Mouse (Mus musculus) neural tube, embryonic 10.5 days (tissue): ENCODE data around the gene Elfn1.

ENCODE experiments used
- DNase-seq: peaks from one replicate; pipeline ENCODE4 v3.0.0-alpha.2; 2017; ENCODE audit warnings: low spot score; ENCODE audit errors: extremely low spot score

Elfn1 gene

DNA sequence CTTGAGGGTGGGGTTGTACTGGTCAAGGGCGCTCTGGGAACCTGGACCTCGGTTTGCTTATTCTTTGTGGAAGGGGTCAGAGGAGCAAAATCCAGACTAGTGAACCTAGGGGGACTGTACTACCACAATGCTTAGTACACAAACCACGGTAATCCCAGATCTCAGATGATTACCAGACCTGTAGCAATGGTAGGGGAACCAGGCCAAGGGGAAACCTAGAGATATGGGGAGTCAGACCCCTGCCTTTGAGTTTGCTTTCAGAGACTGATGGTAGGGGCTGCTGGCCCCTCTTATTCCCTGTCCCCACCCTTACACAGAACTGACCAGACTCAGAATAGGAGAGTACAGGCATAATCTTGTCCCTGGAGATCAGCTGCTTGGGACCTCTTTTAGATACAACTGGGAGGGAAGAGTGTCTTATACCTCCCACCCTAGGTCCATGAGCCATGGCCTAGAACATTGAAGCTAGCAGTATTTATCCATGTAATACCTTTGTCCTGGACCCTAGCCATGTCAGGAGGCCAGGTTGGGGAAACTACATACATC, 3.1 kb downstream of the Elfn1 start:
- DNase-seq = no peak

- peak; percentile 48 for DNase-seq
These were observed 3.8 kb downstream of the Elfn1 start for GRCm38 (mm10) chr5:139911506-139911905.

- peak; percentile 72 for DNase-seq
These were observed 4.5 kb downstream of the Elfn1 start for GRCm38 (mm10) chr5:139912121-139912771.

- DNase-seq = no peak
These were observed 13.9 kb downstream of the Elfn1 start for GRCm38 (mm10) chr5:139921666-139922065.

DNA sequence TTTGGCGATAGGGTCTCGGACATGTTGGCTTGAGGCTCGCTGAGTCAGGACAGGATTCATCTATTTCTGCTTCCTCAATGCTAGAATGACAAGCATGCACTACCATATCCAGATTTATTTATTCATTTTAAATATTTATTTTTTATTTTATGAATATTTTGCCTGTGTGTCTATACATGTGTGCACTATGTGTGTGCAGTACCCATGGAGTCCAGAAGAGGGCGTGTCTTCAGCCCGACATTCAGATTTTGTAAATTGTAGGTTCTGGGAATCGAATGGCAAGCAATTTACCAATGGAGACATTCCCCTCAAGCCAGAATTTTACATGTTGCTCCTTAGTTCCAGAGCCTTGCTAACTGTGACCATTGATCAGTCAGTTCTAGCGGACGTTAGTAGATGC, 16.1 kb downstream of the Elfn1 start:
- no peak for DNase-seq

- peak; percentile 25 for DNase-seq
These were observed 22.4 kb downstream of the Elfn1 start for GRCm38 (mm10) chr5:139930102-139930501.

GRCm38 (mm10) chr5:139930927-139931351, 23.2 kb downstream of the Elfn1 start:
- DNase-seq = peak; percentile 42

GRCm38 (mm10) chr5:139931947-139932540, 24.3 kb downstream of the Elfn1 start:
- DNase-seq = peak; percentile 37

DNA sequence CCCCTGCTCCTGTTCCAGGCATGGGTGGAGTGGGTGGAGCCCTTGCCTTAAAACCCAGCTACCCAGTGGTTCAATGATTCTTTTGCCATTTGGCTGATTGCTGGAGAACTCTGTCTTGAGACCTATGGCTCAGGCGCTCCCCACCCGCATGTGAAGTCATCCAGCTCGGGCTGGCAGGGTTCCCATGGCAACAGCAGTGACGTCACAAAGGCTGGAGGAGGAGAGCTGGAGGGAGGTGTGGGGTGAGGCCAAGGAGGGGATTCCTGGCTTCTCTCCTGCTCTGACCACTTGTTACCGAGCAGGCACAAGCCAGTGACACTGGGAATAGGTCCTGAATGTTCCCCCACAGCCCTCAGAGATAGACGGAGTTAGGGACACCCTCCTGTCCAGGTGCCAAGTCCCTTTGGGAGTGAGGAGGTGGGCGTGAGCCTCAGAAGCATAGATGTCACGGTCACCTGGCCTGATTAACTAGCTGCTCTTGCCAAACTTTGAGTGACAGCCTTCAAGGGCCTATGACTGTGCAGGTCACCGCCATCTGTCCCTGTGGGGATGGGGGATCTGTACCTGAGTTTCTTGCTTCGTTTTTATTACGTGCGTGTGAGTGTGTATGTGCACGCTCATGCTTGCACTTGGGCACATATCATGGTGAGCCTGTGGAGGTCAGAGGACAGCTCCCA, 25.0 kb downstream of the Elfn1 start:
- peak; percentile 87 for DNase-seq

DNA sequence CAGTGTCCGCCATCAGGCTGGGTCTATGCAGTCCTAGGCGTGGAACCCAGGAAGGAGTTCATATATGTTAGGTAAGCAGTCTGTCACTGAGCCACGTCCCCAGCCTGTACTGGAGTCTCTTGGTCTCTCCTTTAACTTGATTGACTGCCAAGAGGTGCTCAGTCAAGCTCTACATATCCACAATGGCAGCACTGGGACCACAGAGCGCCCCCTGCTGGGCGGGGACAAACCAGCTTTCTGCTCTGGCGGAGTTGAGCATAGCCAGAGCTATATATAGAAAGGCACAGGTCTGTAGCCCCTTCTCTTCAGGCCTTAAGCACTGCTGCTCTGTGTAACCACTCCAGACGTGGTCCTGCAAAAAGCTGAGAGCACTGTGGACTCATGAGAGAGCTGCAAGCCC, 25.7 kb downstream of the Elfn1 start:
- DNase-seq = peak; percentile 58

- no peak for DNase-seq
These were observed 28.7 kb downstream of the Elfn1 start for GRCm38 (mm10) chr5:139936431-139936830.

DNA sequence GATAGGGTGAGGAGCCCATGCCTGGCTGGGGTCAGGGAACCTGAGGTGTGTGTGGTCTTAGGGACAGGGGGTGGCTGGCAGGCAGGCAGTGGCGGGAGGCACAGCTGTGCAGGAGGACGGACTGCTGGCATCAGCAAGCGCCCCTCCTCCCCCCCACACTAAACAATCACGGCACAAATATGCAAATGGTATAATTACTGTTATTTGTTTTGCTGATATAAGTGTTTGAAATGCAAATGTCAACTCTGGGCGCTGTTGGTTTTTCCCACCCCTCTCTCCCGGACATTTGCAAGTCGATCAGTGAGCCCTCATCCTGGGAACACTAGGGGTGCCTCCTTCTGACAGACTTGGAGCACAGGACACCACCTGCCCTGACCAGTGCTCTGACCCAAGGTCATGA, 37.0 kb downstream of the Elfn1 start:
- no peak for DNase-seq

GRCm38 (mm10) chr5:139945715-139946364, 38.1 kb downstream of the Elfn1 start:
- DNase-seq = no peak

DNA sequence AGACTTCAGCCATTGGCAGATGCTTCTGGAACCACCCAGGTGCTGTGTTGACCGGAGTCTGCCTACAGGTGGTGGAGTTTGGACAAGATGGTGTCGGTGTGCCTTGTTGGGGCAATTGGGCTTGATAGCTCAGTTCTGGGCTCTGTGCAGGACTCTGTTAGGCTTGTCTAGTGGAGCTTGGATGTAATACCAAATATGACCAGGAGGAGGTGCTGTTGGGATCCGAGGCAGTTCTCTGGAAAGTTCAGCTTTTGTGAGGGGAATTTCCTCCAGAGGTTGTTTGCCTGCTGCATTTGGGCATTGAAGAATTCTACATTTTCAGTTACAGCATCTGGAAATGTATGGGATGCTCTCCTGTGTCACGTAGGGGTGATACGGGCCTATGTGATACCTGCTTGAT, 39.7 kb downstream of the Elfn1 start:
- DNase-seq = no peak

- no peak for DNase-seq
These were observed 40.8 kb downstream of the Elfn1 start for GRCm38 (mm10) chr5:139948552-139948951.

- DNase-seq = no peak
These were observed 41.6 kb downstream of the Elfn1 start for GRCm38 (mm10) chr5:139949363-139949762.

- DNase-seq = no peak
These were observed 42.3 kb downstream of the Elfn1 start for GRCm38 (mm10) chr5:139949975-139950578.

DNA sequence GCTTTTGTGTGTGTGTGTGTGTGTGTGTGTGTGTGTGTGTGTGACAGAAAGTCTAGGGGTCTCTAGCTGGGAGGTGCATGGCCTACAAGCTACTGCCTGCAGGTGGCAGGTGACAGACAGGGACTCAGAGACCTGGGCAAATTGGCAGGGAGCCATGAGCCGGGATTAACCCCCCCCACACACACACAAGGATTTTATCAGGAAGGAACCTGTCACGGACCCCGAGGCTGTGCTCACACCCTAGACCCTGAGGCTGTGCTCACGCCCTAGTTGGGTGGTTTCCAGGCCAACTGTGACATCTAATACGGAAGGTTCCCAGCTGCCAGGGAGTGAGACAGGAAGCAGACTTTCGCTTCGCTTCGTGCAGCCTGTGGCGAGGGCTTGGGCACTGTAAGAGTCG, 49.1 kb downstream of the Elfn1 start:
- no peak for DNase-seq

GRCm38 (mm10) chr5:139959741-139960140, 52.0 kb downstream of the Elfn1 start:
- no peak for DNase-seq

DNA sequence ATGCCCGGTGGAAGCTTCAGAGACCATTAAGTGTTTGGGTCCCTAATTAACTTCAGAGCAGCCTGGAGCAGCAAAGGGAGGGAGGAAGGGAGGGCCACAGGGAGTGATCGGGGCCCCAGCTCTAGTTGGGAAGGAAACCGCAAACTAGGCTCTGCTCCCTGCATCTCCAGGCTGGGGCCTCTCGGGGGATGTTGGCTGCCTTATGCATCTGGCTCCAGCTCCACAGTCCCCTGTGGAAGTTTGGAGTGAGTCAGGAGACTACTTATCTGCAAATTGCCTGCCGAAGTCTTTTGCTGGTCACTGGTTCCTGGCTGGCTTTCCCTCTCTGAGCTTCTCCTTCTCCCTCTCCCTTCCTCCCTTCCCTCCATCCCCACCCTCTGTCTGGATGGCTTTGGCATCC, 56.6 kb downstream of the Elfn1 start:
- no peak for DNase-seq

- no peak for DNase-seq
These were observed 57.9 kb downstream of the Elfn1 start for GRCm38 (mm10) chr5:139965596-139965995.
